Mouse (Mus musculus) heart, embryonic 14.5 days (tissue): ENCODE data around the gene Ehd4. TPM values are rescaled to one million over a fixed set of nuclear protein-coding genes. Genes with fewer than 3 reads are reported as not detected.
A peak's percentile ranks its signal among the peaks of the same experiment; 100 is the strongest.

Source experiments
- ATAC-seq: fragments of 200-750 bp; cut with Nextera tagmentation; 2 replicates; pipeline ENCODE4 v1.8.0; 2017; ENCODE audit warnings: low read depth, moderate TSS enrichment; ENCODE audit not compliant: insufficient number of reproducible peaks, insufficient read depth, low FRiP score
- H3K27ac ChIP-seq, 2 experiments: fragments of 200-500 bp in 1 of 2; fragments of 300-500 bp in 1 of 2; sonication (generic) in 1 of 2; replicated peaks in 1 of 2; 2 replicates each; pipeline ENCODE4 v1.5.1; 2012 to 2014; ENCODE audit warnings: low read depth in 2 of 2, low read length in 2 of 2, control low read depth in 1 of 2, mild to moderate bottlenecking in 1 of 2, mixed read lengths in 1 of 2; ENCODE audit not compliant: control insufficient read depth in 1 of 2, insufficient read depth in 1 of 2
- H3K27me3 ChIP-seq: fragments of 300-500 bp; sonication (generic); 2 replicates; pipeline ENCODE4 v1.6.1; 2014; ENCODE audit warnings: mild to moderate bottlenecking, low read length, control low read depth; ENCODE audit not compliant: control insufficient read depth, insufficient read depth
- H3K36me3 ChIP-seq: fragments of 300-500 bp; sonication (generic); 2 replicates; pipeline ENCODE4 v1.6.1; 2014; ENCODE audit warnings: mild to moderate bottlenecking, control low read depth, low read length, mixed read lengths; ENCODE audit not compliant: control insufficient read depth, insufficient read depth
- H3K4me1 ChIP-seq, 2 experiments: fragments of 200-500 bp in 1 of 2; fragments of 300-500 bp in 1 of 2; sonication (generic) in 1 of 2; 2 replicates each; pipeline ENCODE4 v1.6.1; 2012 to 2014; ENCODE audit warnings: low read length in 2 of 2, control low read depth in 1 of 2, mixed read lengths in 1 of 2; ENCODE audit not compliant: control insufficient read depth in 2 of 2, insufficient read depth in 2 of 2
- H3K4me2 ChIP-seq: fragments of 300-500 bp; sonication (generic); 2 replicates; pipeline ENCODE4 v1.6.1; 2014; ENCODE audit warnings: mild to moderate bottlenecking, low read length
- H3K4me3 ChIP-seq, 2 experiments: fragments of 200-500 bp in 1 of 2; fragments of 300-500 bp in 1 of 2; sonication (generic) in 1 of 2; 2 replicates each; pipeline ENCODE4 v1.5.1; 2012 to 2014; ENCODE audit warnings: low read length in 2 of 2, mild to moderate bottlenecking in 2 of 2, control low read depth in 1 of 2, low read depth in 1 of 2, moderate library complexity in 1 of 2; ENCODE audit not compliant: control insufficient read depth in 1 of 2, insufficient read depth in 1 of 2
- H3K9ac ChIP-seq: fragments of 300-500 bp; sonication (generic); 2 replicates; pipeline ENCODE4 v1.6.1; 2014; ENCODE audit warnings: mild to moderate bottlenecking, low read length
- H3K9me3 ChIP-seq: fragments of 300-500 bp; sonication (generic); 2 replicates; pipeline ENCODE4 v1.6.1; 2016; ENCODE audit warnings: low read length, control low read depth; ENCODE audit not compliant: control insufficient read depth
- WGBS: fragments of 180-500 bp; shearing (Covaris S2); extraction: QIAGEN DNeasy Blood & Tissue Kit; methylation state at CpG from one replicate; pipeline ENCODE4 v1.1.7; 2014; 5-methylcytosine and 5-hydroxymethylcytosine counted together
- polyA plus RNA-seq: library from polyadenylated mRNA; unstranded; fragments of >200 nt; fragmentation: Nextera tagmentation; extraction: Ambion mirVana; gene quantifications from 2 replicates; pipeline ENCODE4 v1.2.1, GENCODE M21; 2014

Gene Ehd4
- polyA plus RNA-seq = 141 and 152 TPM in 2 replicates

GRCm38 (mm10) chr2:120154361-120154894 lies at the start of gene Ehd4:
Ehd4 (minus strand) TSS chr2:120154606.
- peaks cover 0 to 15% of the 10 kb centered on the region in 2 experiments; a peak in 2 of 4 replicates for H3K4me1 ChIP-seq
- H3K9ac ChIP-seq = peak within 1 kb of the TSS; percentile 97
- peak within 1 kb of the TSS; percentile 62 to 95 for H3K4me3 ChIP-seq
- ATAC-seq = peak; percentile 95
- WGBS = under 1% methylated on average over 53 of the region's 53 CpGs
- H3K27me3 ChIP-seq = no peaks in the 10 kb centered on the region
- peaks cover 17% of the 10 kb centered on the region; the same call in 1 of the 2 replicates for H3K36me3 ChIP-seq
- H3K9me3 ChIP-seq = 0 out of 2 replicates have a peak, but pooled peaks cover 3% of the 10 kb centered on the region
- peak within 1 kb of the TSS; percentile 53 to 87 for H3K27ac ChIP-seq
- H3K4me2 ChIP-seq = peak within 1 kb of the TSS; percentile 93

DNA sequence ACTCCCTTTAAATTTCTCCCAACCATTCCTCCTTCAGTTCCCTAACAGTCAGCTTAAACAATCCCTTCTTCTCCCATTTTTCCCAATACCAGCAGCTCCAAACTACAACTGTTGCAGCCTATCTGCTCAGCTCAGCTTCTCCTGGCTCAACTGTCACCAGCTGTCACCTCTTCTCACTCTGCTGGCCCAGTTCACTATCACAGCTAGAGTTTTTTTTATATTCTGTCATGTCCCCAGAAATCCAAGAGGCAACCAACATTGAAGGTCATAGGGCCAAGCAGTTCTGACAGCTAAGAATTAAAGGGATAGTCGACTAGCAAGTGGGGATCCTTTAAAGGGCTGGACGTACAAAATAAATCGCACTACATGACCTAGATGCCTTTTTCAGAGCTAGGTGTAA lies 49.3 kb upstream of the Ehd4 start:
- WGBS = 43% methylated on average over 3 of the region's 3 CpGs
- Histone ChIP-seq H3K27me3 (no peaks in the 10 kb centered on the region), H3K4me3 (no peak overlapping the region), H3K9me3 (no peaks in the 10 kb centered on the region), H3K9ac (no peak overlapping the region), H3K4me2 (no peak overlapping the region), H3K27ac (no peak overlapping the region), H3K36me3 (no peaks in the 10 kb centered on the region), H3K4me1 (peaks cover 0 to 2% of the 10 kb centered on the region in 2 experiments; a peak in 1 of 4 replicates)
- ATAC-seq = no peak

DNA sequence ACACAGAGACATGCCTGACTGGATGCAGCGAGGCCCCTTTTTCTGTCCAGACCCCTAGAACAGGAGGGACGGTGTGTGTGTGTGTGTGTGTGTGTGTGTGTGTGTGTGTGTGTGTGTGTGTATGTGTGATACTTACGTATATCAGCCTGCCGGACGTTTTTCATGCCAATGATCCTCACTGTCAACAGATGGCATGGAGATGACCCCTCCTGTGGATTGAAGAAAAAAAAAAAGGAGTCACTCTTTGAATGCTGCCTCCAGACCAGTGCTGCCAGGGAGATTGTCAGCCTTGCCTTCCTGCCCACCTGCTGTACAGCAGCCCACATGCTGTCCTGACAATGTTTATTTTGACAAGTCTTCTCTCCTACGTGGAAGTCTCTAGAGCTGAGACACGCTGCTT lies 45.7 kb upstream of the Ehd4 start:
- 66% methylated on average over 7 of the region's 7 CpGs for WGBS
- Histone ChIP-seq H3K27ac (no peak overlapping the region), H3K27me3 (no peaks in the 10 kb centered on the region), H3K4me1 (peaks cover 0 to 2% of the 10 kb centered on the region in 2 experiments; a peak in 1 of 4 replicates), H3K36me3 (no peaks in the 10 kb centered on the region), H3K4me2 (no peak overlapping the region), H3K9ac (no peak overlapping the region), H3K4me3 (no peak overlapping the region), H3K9me3 (no peaks in the 10 kb centered on the region)
- no peak for ATAC-seq

GRCm38 (mm10) chr2:120188174-120188573 lies 33.8 kb upstream of the Ehd4 start:
- H3K4me3 ChIP-seq = no peak overlapping the region
- no peak overlapping the region for H3K9ac ChIP-seq
- no peak overlapping the region for H3K4me2 ChIP-seq
- ATAC-seq = no peak
- H3K27ac ChIP-seq = no peak overlapping the region
- peaks cover 0 to 2% of the 10 kb centered on the region in 2 experiments; a peak in 1 of 4 replicates for H3K4me1 ChIP-seq
- no peaks in the 10 kb centered on the region for H3K27me3 ChIP-seq
- no peaks in the 10 kb centered on the region for H3K36me3 ChIP-seq
- H3K9me3 ChIP-seq = no peaks in the 10 kb centered on the region
- WGBS = 83% methylated on average over 4 of the region's 4 CpGs

DNA sequence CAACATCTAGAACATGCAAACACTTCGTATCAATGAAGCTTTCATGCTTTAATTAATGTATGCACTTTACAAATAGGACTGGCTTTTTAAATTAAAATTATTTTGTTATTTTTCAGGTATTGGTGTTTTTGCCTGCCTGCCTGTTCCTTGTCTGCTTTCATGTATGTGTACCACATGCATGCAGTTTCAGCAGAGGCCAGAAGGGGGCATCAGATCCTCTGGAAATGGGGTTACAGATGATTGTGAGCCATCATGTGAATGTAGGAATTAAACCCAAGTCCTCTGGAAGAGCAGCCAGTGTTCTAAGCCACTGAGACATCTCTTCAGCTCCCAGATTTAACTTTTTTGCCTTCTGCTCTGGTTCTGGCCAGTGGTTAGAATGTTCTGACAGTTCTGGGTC lies 33.2 kb upstream of the Ehd4 start:
- WGBS = 93% methylated on average over 1 of the region's 1 CpGs

GRCm38 (mm10) chr2:120185527-120186276 lies 31.3 kb upstream of the Ehd4 start:
- 57% methylated on average over 6 of the region's 6 CpGs for WGBS
- Histone ChIP-seq H3K4me1 (peaks cover 0 to 2% of the 10 kb centered on the region in 2 experiments; a peak in 1 of 4 replicates), H3K27ac (no peak overlapping the region), H3K4me2 (no peak overlapping the region), H3K9me3 (no peaks in the 10 kb centered on the region), H3K4me3 (no peak overlapping the region), H3K36me3 (no peaks in the 10 kb centered on the region), H3K9ac (no peak overlapping the region), H3K27me3 (no peaks in the 10 kb centered on the region)
- ATAC-seq = no peak

More for the DNA sequence above, 33.2 kb upstream of the Ehd4 start:
- H3K27ac ChIP-seq = no peak overlapping the region
- ATAC-seq = no peak
- no peak overlapping the region for H3K4me3 ChIP-seq
- peaks cover 0 to 2% of the 10 kb centered on the region in 2 experiments; a peak in 1 of 4 replicates for H3K4me1 ChIP-seq
- no peaks in the 10 kb centered on the region for H3K27me3 ChIP-seq
- H3K36me3 ChIP-seq = no peaks in the 10 kb centered on the region
- H3K4me2 ChIP-seq = no peak overlapping the region
- no peak overlapping the region for H3K9ac ChIP-seq
- H3K9me3 ChIP-seq = no peaks in the 10 kb centered on the region

- no peaks in the 10 kb centered on the region for H3K9me3 ChIP-seq
- no peak overlapping the region for H3K27ac ChIP-seq
Measured at GRCm38 (mm10) chr2:120178936-120179335, 24.5 kb upstream of the Ehd4 start.

More at GRCm38 (mm10) chr2:120178936-120179335, 24.5 kb upstream of the Ehd4 start:
- H3K27me3 ChIP-seq = no peaks in the 10 kb centered on the region
- no peak overlapping the region for H3K4me3 ChIP-seq
- H3K36me3 ChIP-seq = no peaks in the 10 kb centered on the region
- H3K4me1 ChIP-seq = no peaks in the 10 kb centered on the region
- H3K4me2 ChIP-seq = no peak overlapping the region
- no peak overlapping the region for H3K9ac ChIP-seq
- no peak for ATAC-seq
